Mouse (Mus musculus) ES-Bruce4 (cell line): ENCODE data around the gene Rere. TPM values are rescaled to one million over a fixed set of nuclear protein-coding genes. Genes with fewer than 3 reads are reported as not detected.
A peak's percentile ranks its signal among the peaks of the same experiment; 100 is the strongest.
"Not testable (repeated sequence)": the region's sequence is repeated elsewhere in the genome, so short reads cannot be mapped to it uniquely, and the experiment has no call there.

Experiments used
- H3K27ac ChIP-seq: 2 replicates; pipeline ENCODE4 v1.5.1; 2012; ENCODE audit warnings: low read length, inconsistent platforms; ENCODE audit not compliant: insufficient read depth
- H3K27me3 ChIP-seq: 2 replicates; pipeline ENCODE4 v1.6.1; 2012; ENCODE audit warnings: mild to moderate bottlenecking, low read length, inconsistent platforms; ENCODE audit not compliant: control insufficient read depth, poor library complexity, insufficient read depth, severe bottlenecking
- H3K36me3 ChIP-seq: 2 replicates; pipeline ENCODE4 v1.6.1; 2012; ENCODE audit warnings: inconsistent platforms, mild to moderate bottlenecking, low read length, moderate library complexity; ENCODE audit not compliant: control insufficient read depth, poor library complexity, insufficient read depth, severe bottlenecking
- H3K4me1 ChIP-seq: one replicate; pipeline ENCODE4 v1.8.1; 2011; ENCODE audit warnings: low read length; ENCODE audit not compliant: control insufficient read depth, insufficient read depth
- H3K4me3 ChIP-seq: 2 replicates; pipeline ENCODE4 v1.5.1; 2011; ENCODE audit warnings: low read depth, mild to moderate bottlenecking, low read length
- H3K9ac ChIP-seq: 2 replicates; pipeline ENCODE4 v1.6.1; 2012; ENCODE audit warnings: low read depth, mild to moderate bottlenecking, inconsistent platforms; ENCODE audit not compliant: poor library complexity, severe bottlenecking
- H3K9me3 ChIP-seq: replicated peaks from 2 replicates; pipeline ENCODE4 v1.6.1; 2012; ENCODE audit warnings: mild to moderate bottlenecking, low read length, inconsistent platforms; ENCODE audit not compliant: control insufficient read depth, poor library complexity, insufficient read depth, severe bottlenecking
- CTCF ChIP-seq: IDR thresholded peaks from one replicate; pipeline ENCODE4 v1.8.1; 2011; ENCODE audit warnings: low read depth, low read length
- EP300 ChIP-seq: IDR thresholded peaks from 2 replicates; pipeline ENCODE4 v1.6.1; 2011; ENCODE audit warnings: low read depth, low read length; ENCODE audit not compliant: insufficient read depth
- POLR2A ChIP-seq: IDR thresholded peaks from one replicate; pipeline ENCODE4 v1.8.1; 2011; ENCODE audit warnings: low read length; ENCODE audit not compliant: insufficient read depth
- polyA plus RNA-seq: library from polyadenylated mRNA; stranded (reverse); fragments of >200 nt; gene quantifications from 2 replicates; pipeline ENCODE4 v1.2.4, GENCODE M21; 2011; ENCODE audit warnings: low read depth; ENCODE audit not compliant: missing spikeins, insufficient read depth, insufficient read length

Rere gene
- polyA plus RNA-seq, 1 experiment = 77.3 TPM

GRCm38 (mm10) chr4:150265471-150265870 is 16.0 kb upstream of the Rere start:
- Histone ChIP-seq H3K27me3 (no peaks in the 10 kb centered on the region), H3K9ac (no peak overlapping the region), H3K36me3 (no peaks in the 10 kb centered on the region), H3K4me1 (peaks cover 7% of the 10 kb centered on the region), H3K27ac (no peak overlapping the region), H3K9me3 (no peaks in the 10 kb centered on the region), H3K4me3 (no peak overlapping the region)
- TF ChIP-seq CTCF = no peak

DNA sequence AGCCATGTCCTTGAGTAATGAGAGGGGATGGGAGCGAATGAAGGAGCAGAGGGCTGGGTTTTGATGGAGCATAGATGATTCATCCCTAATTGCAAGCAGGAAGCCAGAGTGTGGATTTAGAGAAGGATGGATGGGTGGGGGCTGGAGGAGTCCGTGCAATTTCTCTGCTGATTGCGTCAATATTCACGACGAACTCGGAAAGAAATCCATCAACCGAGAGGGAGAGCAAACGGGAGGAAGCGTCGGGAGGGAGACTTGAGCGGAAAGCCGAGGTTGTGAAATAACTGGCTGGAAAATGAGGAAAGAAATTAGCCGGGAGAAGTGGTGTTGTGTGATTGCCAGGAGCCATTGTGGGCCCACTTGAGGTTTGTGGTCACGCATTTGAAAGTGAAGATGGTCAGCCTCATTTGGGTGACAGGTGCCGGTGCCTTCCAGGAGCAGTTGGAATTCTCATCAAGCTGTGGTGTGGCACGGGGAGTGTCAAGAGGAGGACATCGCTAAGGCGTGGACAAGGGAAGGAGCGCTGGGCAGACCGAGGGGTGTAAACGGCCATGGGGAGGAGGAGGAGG is 14.7 kb upstream of the Rere start:
- Histone ChIP-seq H3K27ac (no peak overlapping the region), H3K9me3 (no peaks in the 10 kb centered on the region), H3K27me3 (no peaks in the 10 kb centered on the region), H3K4me3 (no peak overlapping the region), H3K36me3 (no peaks in the 10 kb centered on the region), H3K9ac (no peak overlapping the region), H3K4me1 (peaks cover 7% of the 10 kb centered on the region)
- no peak for TF ChIP-seq CTCF
- no peak for TF ChIP-seq EP300
- TF ChIP-seq POLR2A = no peak

DNA sequence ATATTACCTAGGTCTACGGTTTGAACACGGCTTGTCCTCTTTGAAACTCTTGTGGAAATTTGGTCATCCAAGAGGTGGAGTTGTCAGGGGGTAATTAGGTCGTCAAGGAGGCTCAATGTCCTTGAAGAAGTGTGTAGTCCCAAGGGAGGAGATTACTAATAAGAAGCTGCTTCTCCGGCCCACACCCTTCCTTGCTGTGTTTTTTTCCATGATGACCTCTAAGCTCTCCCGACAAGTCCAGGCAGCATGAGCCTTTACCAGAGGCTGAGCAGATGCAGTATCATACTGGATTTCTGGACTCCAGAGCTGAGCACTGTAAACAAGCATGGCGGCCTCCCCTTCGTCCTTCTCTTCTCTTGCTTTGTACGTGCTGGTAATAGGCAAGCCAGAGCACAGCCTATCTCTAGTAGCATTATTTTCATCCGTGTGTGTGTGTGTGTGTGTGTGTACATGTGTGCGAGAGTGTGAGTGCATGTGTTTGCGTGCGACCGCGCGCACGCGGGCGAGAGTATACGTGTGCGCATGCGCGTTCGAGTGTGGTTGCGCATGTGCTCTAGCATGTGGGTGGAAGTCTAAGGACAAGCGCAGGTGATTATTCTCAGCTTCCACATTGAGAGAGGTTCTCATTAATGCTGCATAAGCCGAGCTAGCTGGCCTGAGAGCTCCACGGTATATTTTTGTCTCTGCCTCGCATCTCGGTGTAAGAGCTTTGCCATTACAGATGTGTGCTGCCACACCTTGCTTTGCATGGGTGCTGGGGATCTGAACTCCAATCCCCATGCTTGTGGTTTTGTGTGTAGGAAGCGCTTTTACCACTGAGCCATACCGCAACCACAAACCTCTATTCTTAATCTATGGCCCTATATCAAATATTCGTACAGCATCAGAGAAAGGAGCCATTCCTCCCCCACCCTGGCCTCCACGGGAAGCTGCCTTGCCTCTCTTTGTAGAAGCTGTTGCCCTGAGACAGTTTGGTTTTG is 12.5 kb upstream of the Rere start:
- no peaks in the 10 kb centered on the region for H3K27me3 ChIP-seq
- H3K27ac ChIP-seq = 0 out of 2 replicates have a peak overlapping the region, but pooled peaks have one; percentile 10
- TF ChIP-seq CTCF = no peak
- 0 out of 2 replicates have a peak, but pooled peaks have one; percentile 26 for TF ChIP-seq EP300
- no peak for TF ChIP-seq POLR2A
- no peaks in the 10 kb centered on the region for H3K36me3 ChIP-seq
- peak overlapping the region; percentile 16 for H3K4me3 ChIP-seq
- no peaks in the 10 kb centered on the region for H3K9me3 ChIP-seq
- peaks cover 7% of the 10 kb centered on the region for H3K4me1 ChIP-seq
- H3K9ac ChIP-seq = peak overlapping the region; percentile 5; the same call in 1 of the 2 replicates

DNA sequence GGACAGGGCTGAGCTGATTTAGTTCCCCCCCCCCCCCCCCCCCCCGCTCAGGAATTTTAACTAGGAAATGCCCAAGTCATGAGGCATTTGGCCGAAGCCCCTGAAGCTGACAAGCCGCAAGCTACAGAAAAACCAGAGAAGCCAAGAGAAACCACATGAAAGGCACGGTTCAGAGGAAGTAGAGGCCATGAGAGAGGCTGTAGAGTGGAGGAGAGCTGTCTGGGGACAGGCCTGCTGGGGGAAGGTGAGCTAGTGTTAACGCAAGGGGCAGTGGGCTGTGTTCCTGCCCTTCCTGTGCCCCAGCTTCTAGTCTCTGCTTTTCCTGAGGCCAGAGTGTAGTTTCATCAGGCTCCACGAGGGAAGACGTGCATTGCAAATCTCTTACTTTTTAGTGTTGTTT is 11.8 kb upstream of the Rere start:
- H3K9ac ChIP-seq = no peak overlapping the region
- no peak overlapping the region for H3K4me3 ChIP-seq
- TF ChIP-seq POLR2A (no peak), CTCF (no peak), EP300 (no peak)
- H3K36me3 ChIP-seq = no peaks in the 10 kb centered on the region
- H3K27ac ChIP-seq = no peak overlapping the region
- no peaks in the 10 kb centered on the region for H3K27me3 ChIP-seq
- H3K4me1 ChIP-seq = peaks cover 5% of the 10 kb centered on the region
- H3K9me3 ChIP-seq = no peaks in the 10 kb centered on the region

GRCm38 (mm10) chr4:150270718-150271117 is 10.7 kb upstream of the Rere start:
- not testable (repeated sequence) for H3K4me1 ChIP-seq, H3K9me3 ChIP-seq, H3K27ac ChIP-seq, H3K36me3 ChIP-seq, H3K4me3 ChIP-seq, H3K27me3 ChIP-seq, H3K9ac ChIP-seq

DNA sequence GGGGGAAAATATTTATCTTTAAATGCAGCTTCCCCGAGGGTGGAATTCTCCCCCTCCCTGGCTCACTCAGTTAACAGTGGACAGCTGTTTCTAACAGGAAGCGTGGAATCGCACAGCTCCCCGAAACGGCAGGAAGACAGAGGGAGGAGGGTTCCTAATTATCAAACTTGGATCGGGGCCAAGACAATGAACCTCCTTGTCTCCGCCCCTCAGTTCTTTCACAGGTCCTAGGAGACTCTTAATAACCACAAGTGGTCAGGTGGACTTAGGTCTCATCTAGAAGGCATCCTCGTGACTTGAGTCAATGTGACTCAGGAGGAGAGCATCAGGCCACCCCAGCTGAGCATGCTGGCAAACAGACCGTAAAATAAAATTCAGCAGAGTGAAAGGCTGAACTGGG is 8.7 kb upstream of the Rere start:
- Histone ChIP-seq H3K4me3 (no peak overlapping the region), H3K9me3 (no peaks in the 10 kb centered on the region), H3K27ac (no peak overlapping the region), H3K27me3 (no peaks in the 10 kb centered on the region), H3K9ac (no peak overlapping the region), H3K36me3 (no peaks in the 10 kb centered on the region), H3K4me1 (peaks cover 5% of the 10 kb centered on the region)
- no peak for TF ChIP-seq EP300
- no peak for TF ChIP-seq POLR2A
- TF ChIP-seq CTCF = no peak
